In genomic region chr2:39005574-39006079, GRCm38 (mm10) we compare ENCODE assay signal across 8 mouse cellular contexts. TPM values are rescaled to one million over a fixed set of nuclear protein-coding genes. Genes with fewer than 3 reads are reported as not detected.
DNase-seq lines count a peak whose midpoint lies in the region; ATAC-seq and TF ChIP-seq lines count a peak whose summit lies in the region.

Gene Rpl35, minus strand, starts transcription at chr2:39005624.

- no peaks in the 10 kb centered on the region for H3K9me3 ChIP-seq in liver, embryonic 13.5 days (replicated peaks)
- H3K9me3 ChIP-seq in neural tube, embryonic 11.5 days (ENCODE audit: control insufficient read depth, low read length) = no peaks in the 10 kb centered on the region

- H3K79me2 ChIP-seq in heart, adult 2 months (replicated peaks; ENCODE audit: control insufficient read depth, insufficient read depth, low read length) = peaks cover 1% of the 10 kb centered on the region; the same call in 1 of the 2 replicates

- 12% methylated on average over 15 of the region's 15 CpGs for WGBS in heart, adult 2 months
- 8% methylated on average over 15 of the region's 15 CpGs for WGBS in kidney, adult 2 months
- WGBS in liver, embryonic 13.5 days (ENCODE audit: insufficient replicate concordance) = 8% methylated on average over 15 of the region's 15 CpGs
- WGBS in neural tube, embryonic 11.5 days = 15% methylated on average over 15 of the region's 15 CpGs

- intact Hi-C loops in left cerebral cortex, adult 2 months (cut with DNase I) = no loop called here
- intact Hi-C loops in heart, adult 2 months (cut with DNase I) = loop anchor here (5.0 to 10.0 kb wide), 2 partner anchors 62 to 361 kb away; partner anchors contain the start of genes Golga1 and Psmb7

- no peak for TF ChIP-seq POLR2A in heart, adult 2 months (IDR thresholded peaks at IDR 0.05; ENCODE audit: insufficient read depth, low read depth, low read length)
- TF ChIP-seq POLR2A in kidney, adult 2 months (IDR thresholded peaks at IDR 0.05; ENCODE audit: low read depth, low read length) = no peak

- H3K9ac ChIP-seq in heart, adult 2 months (ENCODE audit: low read depth, low read length) = peak within 1 kb of the TSS; percentile 82
- peak within 1 kb of the TSS; percentile 88 for H3K9ac ChIP-seq in liver, embryonic 13.5 days
- peak within 1 kb of the TSS; percentile 86 for H3K9ac ChIP-seq in neural tube, embryonic 11.5 days (ENCODE audit: low read length)

- peak within 1 kb of the TSS; percentile 94 for H3K4me2 ChIP-seq in liver, embryonic 13.5 days
- H3K4me2 ChIP-seq in neural tube, embryonic 11.5 days (ENCODE audit: low read depth) = peak within 1 kb of the TSS; percentile 94

- TF ChIP-seq CTCF in left cerebral cortex, adult 2 months (IDR thresholded peaks at IDR 0.05) = peak; percentile 25; the same call in 1 of the 2 replicates
- TF ChIP-seq CTCF in heart, adult 2 months (IDR thresholded peaks at IDR 0.05) = no peak
- TF ChIP-seq CTCF in kidney, adult 2 months (conservative IDR thresholded peaks at IDR 0.05; ENCODE audit: insufficient read depth, insufficient read length, low read depth, low read length) = 0 out of 2 replicates have a peak, but pooled peaks have one; percentile 14

- peak within 1 kb of the TSS; percentile 74 for H3K27ac ChIP-seq in left cerebral cortex, adult 2 months
- H3K27ac ChIP-seq in heart, adult 2 months = peak within 1 kb of the TSS; percentile 77
- H3K27ac ChIP-seq in kidney, adult 2 months (ENCODE audit: insufficient read depth, low read depth, low read length) = peak within 1 kb of the TSS; percentile 22; the same call in 1 of the 2 replicates
- H3K27ac ChIP-seq in liver, embryonic 13.5 days = peak within 1 kb of the TSS; percentile 86
- peak within 1 kb of the TSS; percentile 81; the same call in 1 of the 2 replicates for H3K27ac ChIP-seq in neural tube, embryonic 11.5 days (ENCODE audit: low read depth, low read length)

- peaks cover 18% of the 10 kb centered on the region for H3K36me3 ChIP-seq in heart, adult 2 months (ENCODE audit: control insufficient read depth, insufficient read depth, low read length)
- H3K36me3 ChIP-seq in kidney, adult 2 months (ENCODE audit: control insufficient read depth, insufficient read depth, low read length) = no peaks in the 10 kb centered on the region; the same call in 1 of the 2 replicates
- peaks cover 36% of the 10 kb centered on the region for H3K36me3 ChIP-seq in liver, embryonic 13.5 days
- H3K36me3 ChIP-seq in neural tube, embryonic 11.5 days (ENCODE audit: control insufficient read depth, insufficient read depth, low read length) = peaks cover 17% of the 10 kb centered on the region

- H3K27me3 ChIP-seq in heart, adult 2 months (ENCODE audit: control insufficient read depth, insufficient read depth, low read length) = no peaks in the 10 kb centered on the region
- no peaks in the 10 kb centered on the region for H3K27me3 ChIP-seq in kidney, adult 2 months (replicated peaks; ENCODE audit: control insufficient read depth, insufficient read depth, low read length)
- no peaks in the 10 kb centered on the region for H3K27me3 ChIP-seq in liver, embryonic 13.5 days
- no peaks in the 10 kb centered on the region for H3K27me3 ChIP-seq in neural tube, embryonic 11.5 days (ENCODE audit: control insufficient read depth, insufficient read depth, low read length)

- H3K4me1 ChIP-seq in heart, adult 2 months (ENCODE audit: control insufficient read depth, insufficient read depth, low read length) = peaks cover 10% of the 10 kb centered on the region
- H3K4me1 ChIP-seq in kidney, adult 2 months (ENCODE audit: control insufficient read depth, insufficient read depth, low read length) = peaks cover 24% of the 10 kb centered on the region
- peaks cover 80% of the 10 kb centered on the region for H3K4me1 ChIP-seq in liver, embryonic 13.5 days (replicated peaks)
- H3K4me1 ChIP-seq in neural tube, embryonic 11.5 days (ENCODE audit: control insufficient read depth, insufficient read depth, low read length) = peaks cover 26% of the 10 kb centered on the region

- no peak for DNase-seq in left cerebral cortex, adult 2 months (ENCODE audit: extremely low spot score in 1 of 2, low spot score in 2 of 2)
- no peak for DNase-seq in left cerebral cortex, adult 9 months (ENCODE audit: low spot score in 2 of 2)
- DNase-seq in embryo, embryonic 10.5 days (ENCODE audit: low spot score) = peak; percentile 67
- DNase-seq in heart, adult 2 months = no peak
- peak; percentile 75 for DNase-seq in kidney, adult 2 months
- peak; percentile 52 for DNase-seq in liver, embryonic 13.5 days
- DNase-seq in neural tube, embryonic 11.5 days (ENCODE audit: low spot score) = peak; percentile 43
- DNase-seq in right cerebral cortex, postnatal 4 days = no peak

- H3K4me3 ChIP-seq in left cerebral cortex, adult 2 months = peak within 1 kb of the TSS; percentile 80
- peak within 1 kb of the TSS; percentile 91 for H3K4me3 ChIP-seq in heart, adult 2 months
- H3K4me3 ChIP-seq in kidney, adult 2 months (ENCODE audit: insufficient read depth, low read depth, low read length) = peak within 1 kb of the TSS; percentile 79
- H3K4me3 ChIP-seq in liver, embryonic 13.5 days (replicated peaks) = peak within 1 kb of the TSS; percentile 93
- peak within 1 kb of the TSS; percentile 77 for H3K4me3 ChIP-seq in neural tube, embryonic 11.5 days (ENCODE audit: low read depth, low read length)

- ATAC-seq in liver, embryonic 13.5 days (ENCODE audit: low read depth) = no peak
- ATAC-seq in neural tube, embryonic 11.5 days (ENCODE audit: insufficient read depth, low FRiP score, low TSS enrichment) = no peak

- no peak for TF ChIP-seq EP300 in heart, adult 2 months (IDR thresholded peaks at IDR 0.05; ENCODE audit: insufficient read depth, low read depth, low read length)

RNA-seq across cellular contexts. Expression of gene Rpl35, which starts in this region (rescaled TPM):
- total RNA-seq in left cerebral cortex, adult 2 months (2021) = 100 to 1,000 TPM; 251 to 253 TPM
- 100 to 1,000 TPM; 307 to 341 TPM for total RNA-seq in heart, adult 2 months (2021)
- 90.7 and 108 TPM in 2 replicates for polyA plus RNA-seq in heart, adult 2 months (2012; rRNA removed)
- polyA plus RNA-seq in kidney, adult 2 months (2012; rRNA removed) = 105 and 184 TPM in 2 replicates
- 845 and 923 TPM in 2 replicates for polyA plus RNA-seq in liver, embryonic 13.5 days (2015; fragmentation: Nextera tagmentation; extraction: Ambion mirVana)
- polyA plus RNA-seq in neural tube, embryonic 11.5 days (2014; fragmentation: Nextera tagmentation; extraction: Ambion mirVana) = 909 and 937 TPM in 2 replicates

Comparison
In these comparisons a context has a peak if more than half of its experiments do, and no peak if none do; other contexts are left out.
1. DNase-seq: peak in embryo, embryonic 10.5 days (single experiment), kidney, adult 2 months (single experiment), liver, embryonic 13.5 days (single experiment) and neural tube, embryonic 11.5 days (single experiment); none in left cerebral cortex, adult 2 months (0 of 2), left cerebral cortex, adult 9 months (0 of 2), heart, adult 2 months (0 of 2) and right cerebral cortex, postnatal 4 days (single experiment).
2. H3K27ac ChIP-seq: peak in every context shown above with its lines; median percentile 86 in liver, embryonic 13.5 days; 81 in neural tube, embryonic 11.5 days; 77 in heart, adult 2 months; 74 in left cerebral cortex, adult 2 months; 22 in kidney, adult 2 months.
3. Peak in every context shown above with its lines, with median percentiles within 50 percentile points of each other: H3K4me3 ChIP-seq and H3K9ac ChIP-seq.